8 mouse cellular contexts compared by ENCODE assay signal in the genomic region with DNA sequence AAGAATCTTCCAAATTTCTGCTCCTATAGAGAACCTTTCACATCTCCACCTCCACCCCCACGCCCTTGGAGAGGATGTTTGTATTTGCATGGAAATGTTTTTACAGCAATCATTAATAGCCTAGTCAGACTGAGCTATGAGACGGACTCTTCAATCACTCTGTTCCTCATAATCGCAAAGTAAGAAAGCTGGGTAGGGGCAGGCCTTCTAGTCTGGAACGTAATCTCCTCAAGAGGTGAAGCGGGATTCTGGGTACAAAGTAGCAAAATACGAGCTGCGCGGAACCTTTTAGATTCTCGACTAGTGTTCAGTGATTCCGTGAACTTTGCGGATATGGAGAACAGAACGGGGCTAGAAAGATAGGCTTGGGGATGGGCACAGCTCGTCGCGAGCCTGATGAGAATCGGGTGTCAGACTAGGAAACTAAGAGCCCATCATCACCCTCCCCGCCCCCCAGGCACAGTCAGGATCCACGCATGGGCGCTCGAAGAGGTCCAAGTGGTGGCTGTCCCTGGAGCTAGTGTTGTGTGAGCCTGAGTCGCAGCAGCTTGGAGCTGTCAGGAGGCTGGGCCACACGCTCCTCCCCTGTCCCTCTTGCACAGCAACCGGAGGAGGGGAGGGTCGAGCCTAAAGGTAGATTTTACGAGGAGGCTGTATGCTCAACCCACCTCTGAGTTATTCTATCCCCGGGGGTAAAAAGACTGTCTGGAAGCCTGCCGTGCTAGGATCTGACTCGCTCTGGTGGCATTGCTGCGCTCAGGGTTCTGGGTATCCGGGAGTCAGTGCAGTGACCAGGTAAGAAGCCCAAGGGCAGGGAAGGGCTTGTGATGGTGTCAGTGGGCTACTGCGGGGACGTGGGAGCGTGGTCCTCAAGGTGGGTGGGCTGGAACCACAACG. TPM values are rescaled to one million over a fixed set of nuclear protein-coding genes. Genes with fewer than 3 reads are reported as not detected.
DNase-seq lines count a peak whose midpoint lies in the region; ATAC-seq lines count a peak whose summit lies in the region.

A gene (plus strand): TSS at position 107 of the 897 bp plus-strand sequence.

- no peaks in the 10 kb centered on the region for H3K36me3 ChIP-seq in forebrain, embryonic 10.5 days (replicated peaks)
- H3K36me3 ChIP-seq in heart, embryonic 12.5 days = no peaks in the 10 kb centered on the region
- H3K36me3 ChIP-seq in kidney, embryonic 16.5 days (ENCODE audit: insufficient read depth, low read length) = no peaks in the 10 kb centered on the region
- no peaks in the 10 kb centered on the region for H3K36me3 ChIP-seq in liver, embryonic 12.5 days
- H3K36me3 ChIP-seq in neural tube, embryonic 12.5 days = no peaks in the 10 kb centered on the region

- peak within 1 kb of the TSS; percentile 89 for H3K4me2 ChIP-seq in heart, embryonic 12.5 days
- peak within 1 kb of the TSS; percentile 85 for H3K4me2 ChIP-seq in kidney, embryonic 16.5 days (replicated peaks; ENCODE audit: low read depth, low read length)
- H3K4me2 ChIP-seq in liver, embryonic 12.5 days = peak within 1 kb of the TSS; percentile 67
- peak within 1 kb of the TSS; percentile 87 for H3K4me2 ChIP-seq in neural tube, embryonic 12.5 days (replicated peaks)

- no peaks in the 10 kb centered on the region for H3K9me3 ChIP-seq in forebrain, embryonic 10.5 days
- H3K9me3 ChIP-seq in heart, embryonic 12.5 days (replicated peaks) = no peaks in the 10 kb centered on the region
- no peaks in the 10 kb centered on the region for H3K9me3 ChIP-seq in kidney, embryonic 16.5 days (ENCODE audit: low read length)
- H3K9me3 ChIP-seq in liver, embryonic 12.5 days (replicated peaks) = no peaks in the 10 kb centered on the region
- no peaks in the 10 kb centered on the region for H3K9me3 ChIP-seq in neural tube, embryonic 12.5 days

- H3K27me3 ChIP-seq in forebrain, embryonic 10.5 days (ENCODE audit: poor library complexity, severe bottlenecking) = peaks cover 9% of the 10 kb centered on the region
- no peaks in the 10 kb centered on the region for H3K27me3 ChIP-seq in heart, embryonic 12.5 days (replicated peaks)
- no peaks in the 10 kb centered on the region for H3K27me3 ChIP-seq in kidney, embryonic 16.5 days (ENCODE audit: insufficient read depth, low read length)
- 0 out of 2 replicates have a peak, but pooled peaks cover 13% of the 10 kb centered on the region for H3K27me3 ChIP-seq in liver, embryonic 12.5 days (replicated peaks)
- H3K27me3 ChIP-seq in neural tube, embryonic 12.5 days (replicated peaks) = no peaks in the 10 kb centered on the region

- DNase-seq in 3134 (ENCODE audit: extremely low read depth, insufficient read length, low spot score) = peak; percentile 27
- peak; percentile 14 to 50 for DNase-seq in adrenal gland, postnatal 36 days
- peak; percentile 57 for DNase-seq in forebrain, embryonic 10.5 days (ENCODE audit: extremely low spot score, low spot score)
- peak; percentile 33 for DNase-seq in urinary bladder, postnatal 25 days (ENCODE audit: low spot score)

- under 1% methylated on average over 34 of the region's 34 CpGs for WGBS in forebrain, embryonic 10.5 days
- WGBS in heart, embryonic 12.5 days = under 1% methylated on average over 34 of the region's 34 CpGs
- WGBS in kidney, embryonic 16.5 days = under 1% methylated on average over 34 of the region's 34 CpGs
- 1% methylated on average over 34 of the region's 34 CpGs for WGBS in liver, embryonic 12.5 days (ENCODE audit: insufficient replicate concordance)
- WGBS in neural tube, embryonic 12.5 days = under 1% methylated on average over 34 of the region's 34 CpGs

- peak; percentile 73 for ATAC-seq in heart, embryonic 12.5 days (ENCODE audit: insufficient number of reproducible peaks, low FRiP score)
- peak; percentile 98 for ATAC-seq in kidney, embryonic 16.5 days (ENCODE audit: low FRiP score, low TSS enrichment)
- ATAC-seq in liver, embryonic 12.5 days = no peak
- ATAC-seq in neural tube, embryonic 12.5 days (ENCODE audit: low FRiP score, low read depth) = peak; percentile 87

- H3K4me3 ChIP-seq in forebrain, embryonic 10.5 days = peak within 1 kb of the TSS; percentile 52
- H3K4me3 ChIP-seq in heart, embryonic 12.5 days = peak within 1 kb of the TSS; percentile 58
- peak within 1 kb of the TSS; percentile 54 for H3K4me3 ChIP-seq in kidney, embryonic 16.5 days (ENCODE audit: low read length)
- peak within 1 kb of the TSS; percentile 46 for H3K4me3 ChIP-seq in liver, embryonic 12.5 days
- H3K4me3 ChIP-seq in neural tube, embryonic 12.5 days = peak within 1 kb of the TSS; percentile 47

- peaks cover 27% of the 10 kb centered on the region for H3K4me1 ChIP-seq in forebrain, embryonic 10.5 days
- H3K4me1 ChIP-seq in heart, embryonic 12.5 days (replicated peaks) = peaks cover 3% of the 10 kb centered on the region; the same call in 1 of the 2 replicates
- peaks cover 18% of the 10 kb centered on the region; the same call in 1 of the 2 replicates for H3K4me1 ChIP-seq in kidney, embryonic 16.5 days (ENCODE audit: insufficient read depth, low read length)
- peaks cover 8% of the 10 kb centered on the region for H3K4me1 ChIP-seq in liver, embryonic 12.5 days
- H3K4me1 ChIP-seq in neural tube, embryonic 12.5 days = no peaks in the 10 kb centered on the region; the same call in none of the 2 replicates

- peak within 1 kb of the TSS; percentile 69 for H3K9ac ChIP-seq in heart, embryonic 12.5 days
- H3K9ac ChIP-seq in kidney, embryonic 16.5 days (replicated peaks; ENCODE audit: low read length) = peak within 1 kb of the TSS; percentile 70
- H3K9ac ChIP-seq in liver, embryonic 12.5 days = peak within 1 kb of the TSS; percentile 46; the same call in 1 of the 2 replicates
- H3K9ac ChIP-seq in neural tube, embryonic 12.5 days = peak within 1 kb of the TSS; percentile 59

- peak within 1 kb of the TSS; percentile 76 for H3K27ac ChIP-seq in forebrain, embryonic 10.5 days
- peak within 1 kb of the TSS; percentile 28; the same call in 1 of the 2 replicates for H3K27ac ChIP-seq in heart, embryonic 12.5 days (ENCODE audit: poor library complexity, severe bottlenecking)
- peak within 1 kb of the TSS; percentile 93 for H3K27ac ChIP-seq in kidney, embryonic 16.5 days (ENCODE audit: low read length)
- no peak within 1 kb of the TSS for H3K27ac ChIP-seq in liver, embryonic 12.5 days
- no peak within 1 kb of the TSS for H3K27ac ChIP-seq in neural tube, embryonic 12.5 days

RNA-seq across cellular contexts. Expression of the gene that starts here (rescaled TPM):
- total RNA-seq in adrenal gland, postnatal 36 days (2021) = 10 to 100 TPM; 14.6 to 18.4 TPM
- polyA plus RNA-seq in forebrain, embryonic 10.5 days (2016; fragmentation: Nextera tagmentation; extraction: Ambion mirVana) = 2.6 and 3.8 TPM in 2 replicates
- polyA plus RNA-seq in heart, embryonic 12.5 days (2016; fragmentation: Nextera tagmentation; extraction: Ambion mirVana) = 12.4 and 13.1 TPM in 2 replicates
- 75.4 and 76.4 TPM in 2 replicates for polyA plus RNA-seq in kidney, embryonic 16.5 days (2015; fragmentation: Nextera tagmentation; extraction: Ambion mirVana)
- polyA plus RNA-seq in liver, embryonic 12.5 days (2016; fragmentation: Nextera tagmentation; extraction: Ambion mirVana) = 3.6 TPM in 2 replicates
- polyA plus RNA-seq in neural tube, embryonic 12.5 days (2016; fragmentation: Nextera tagmentation; extraction: Ambion mirVana) = 16.3 and 18.8 TPM in 2 replicates

Comparison
In these comparisons a context has a peak if more than half of its experiments do, and no peak if none do; other contexts are left out.
1. H3K27ac ChIP-seq: peak in forebrain, embryonic 10.5 days (single experiment), heart, embryonic 12.5 days (single experiment) and kidney, embryonic 16.5 days (single experiment); none in liver, embryonic 12.5 days (single experiment) and neural tube, embryonic 12.5 days (single experiment).
2. Peak in every context shown above with its lines, with median percentiles within 50 percentile points of each other: DNase-seq, H3K4me3 ChIP-seq, H3K4me2 ChIP-seq and H3K9ac ChIP-seq.